Mouse (Mus musculus): ENCODE measurements around the gene Chadl.

DNA sequence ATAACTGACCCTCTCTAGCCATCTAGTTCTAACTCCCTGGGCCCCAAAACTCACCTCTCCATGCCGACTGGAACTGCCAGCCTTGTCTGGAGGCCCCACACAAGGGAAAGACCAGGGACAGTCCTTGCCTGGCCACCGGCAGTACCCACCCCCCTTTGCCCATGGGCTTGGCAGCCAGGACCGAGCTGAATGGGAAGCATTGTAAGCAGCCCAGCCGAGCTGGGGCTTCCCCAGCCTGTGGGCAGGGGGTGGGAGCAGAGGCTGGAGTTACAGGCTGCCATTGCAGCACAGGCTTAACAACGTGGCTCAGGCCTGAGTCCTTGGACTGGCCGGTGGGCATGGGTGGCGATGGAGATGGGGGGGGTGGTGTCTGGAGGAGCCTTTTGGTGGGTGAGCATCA lies at the start of gene Chadl:
- TF ChIP-seq CTCF (IDR thresholded peaks at IDR 0.05; ENCODE audit: extremely low read depth, insufficient read depth, insufficient read length, insufficient replicate concordance): no peak
- TF ChIP-seq POLR2A (IDR thresholded peaks at IDR 0.05; ENCODE audit: low read depth, low read length): no peak

All from spleen, adult 2 months (tissue).